8 mouse cellular contexts compared by ENCODE assay signal in the genomic region with DNA sequence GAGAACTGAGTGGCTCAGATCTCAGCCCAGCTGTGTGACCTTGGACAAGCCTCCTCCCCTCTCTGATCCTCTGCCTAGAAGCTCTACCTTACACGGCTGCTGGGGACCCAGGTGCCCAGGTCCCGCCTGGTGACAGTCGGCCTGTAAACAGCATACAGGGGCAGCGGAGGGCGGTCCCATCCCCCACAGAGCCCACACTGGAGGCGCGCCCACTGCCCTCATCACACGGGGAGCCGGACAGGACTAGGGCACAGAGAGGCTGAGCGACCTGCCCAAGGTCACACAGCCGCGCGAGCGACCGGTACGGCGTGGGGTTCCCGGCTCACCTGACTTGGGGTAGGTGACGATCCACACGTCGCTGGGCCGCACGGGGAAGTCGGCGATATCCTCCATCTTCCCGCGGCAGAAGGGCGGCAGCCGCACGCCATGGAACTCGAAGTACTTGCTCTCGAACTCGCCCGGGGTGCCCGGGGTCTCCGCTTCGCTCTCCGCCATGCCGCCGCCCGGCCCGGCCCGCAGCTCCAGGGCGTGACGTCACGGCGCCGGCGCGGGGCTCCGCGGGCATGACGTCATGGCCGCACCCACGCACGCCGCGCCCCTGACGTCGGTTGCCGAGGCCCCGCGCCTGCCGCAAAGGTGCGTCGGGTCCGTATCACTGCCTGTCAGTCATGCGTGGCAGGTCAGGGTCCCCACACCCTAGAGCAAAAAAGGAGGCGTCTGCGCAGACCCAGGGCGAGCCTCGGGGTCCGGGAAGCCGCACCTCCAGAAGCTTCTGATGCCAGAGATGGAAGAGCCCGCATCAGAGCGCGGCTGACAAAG. TPM values are rescaled to one million over a fixed set of nuclear protein-coding genes. Genes with fewer than 3 reads are reported as not detected.
DNase-seq lines count a peak whose midpoint lies in the region; ATAC-seq and TF ChIP-seq lines count a peak whose summit lies in the region.

A gene (minus strand): TSS at position 650 of the 819 bp plus-strand sequence.

- H3K9me3 ChIP-seq in kidney, embryonic 14.5 days (ENCODE audit: control insufficient read depth, low read length) = no peaks in the 10 kb centered on the region
- no peaks in the 10 kb centered on the region for H3K9me3 ChIP-seq in forebrain, embryonic 10.5 days
- no peaks in the 10 kb centered on the region for H3K9me3 ChIP-seq in midbrain, embryonic 11.5 days (ENCODE audit: control insufficient read depth, low read length)

- TF ChIP-seq CTCF in testis, adult 2 months (IDR thresholded peaks at IDR 0.05; ENCODE audit: control insufficient read depth, insufficient read depth, insufficient replicate concordance, low read depth, low read length) = no peak

- H3K27me3 ChIP-seq in kidney, embryonic 14.5 days (ENCODE audit: control insufficient read depth, insufficient read depth, low read length) = peaks cover 36% of the 10 kb centered on the region
- peaks cover 57% of the 10 kb centered on the region for H3K27me3 ChIP-seq in forebrain, embryonic 10.5 days (ENCODE audit: poor library complexity, severe bottlenecking)
- H3K27me3 ChIP-seq in midbrain, embryonic 11.5 days (ENCODE audit: control insufficient read depth, insufficient read depth, low read length) = peaks cover 22% of the 10 kb centered on the region
- no peaks in the 10 kb centered on the region for H3K27me3 ChIP-seq in testis, adult 2 months (ENCODE audit: control insufficient read depth, insufficient read depth, low read length)

- no peaks in the 10 kb centered on the region for H3K36me3 ChIP-seq in kidney, embryonic 14.5 days (ENCODE audit: control insufficient read depth, insufficient read depth, low read length)
- no peaks in the 10 kb centered on the region for H3K36me3 ChIP-seq in forebrain, embryonic 10.5 days (replicated peaks)
- no peaks in the 10 kb centered on the region for H3K36me3 ChIP-seq in midbrain, embryonic 11.5 days (ENCODE audit: control insufficient read depth, insufficient read depth, low read length)
- H3K36me3 ChIP-seq in testis, adult 2 months (ENCODE audit: control insufficient read depth, insufficient read depth, low read length) = no peaks in the 10 kb centered on the region

- peak within 1 kb of the TSS; percentile 92 for H3K4me2 ChIP-seq in kidney, embryonic 14.5 days (replicated peaks; ENCODE audit: low read depth, low read length)
- peak within 1 kb of the TSS; percentile 80 for H3K4me2 ChIP-seq in midbrain, embryonic 11.5 days

- H3K4me1 ChIP-seq in kidney, embryonic 14.5 days (ENCODE audit: control insufficient read depth, insufficient read depth, low read length) = no peaks in the 10 kb centered on the region
- H3K4me1 ChIP-seq in forebrain, embryonic 10.5 days = peaks cover 16% of the 10 kb centered on the region
- peaks cover 9% of the 10 kb centered on the region for H3K4me1 ChIP-seq in midbrain, embryonic 11.5 days (ENCODE audit: control insufficient read depth, insufficient read depth, low read length)
- H3K4me1 ChIP-seq in testis, adult 2 months (ENCODE audit: control insufficient read depth, insufficient read depth, low read length) = peaks cover 11% of the 10 kb centered on the region

- H3K4me3 ChIP-seq in kidney, embryonic 14.5 days (ENCODE audit: low read length) = peak within 1 kb of the TSS; percentile 49
- peak within 1 kb of the TSS; percentile 66 for H3K4me3 ChIP-seq in forebrain, embryonic 10.5 days
- peak within 1 kb of the TSS; percentile 57 for H3K4me3 ChIP-seq in midbrain, embryonic 11.5 days (ENCODE audit: low read depth, low read length)
- peak within 1 kb of the TSS; percentile 28 for H3K4me3 ChIP-seq in testis, adult 2 months (ENCODE audit: control insufficient read depth, low read depth, low read length)

- no peak for TF ChIP-seq POLR2A in testis, adult 2 months (IDR thresholded peaks at IDR 0.05; ENCODE audit: control insufficient read depth, low read depth, low read length)

- H3K27ac ChIP-seq in kidney, embryonic 14.5 days (ENCODE audit: low read depth, low read length) = no peak within 1 kb of the TSS
- H3K27ac ChIP-seq in forebrain, embryonic 10.5 days = peak within 1 kb of the TSS; percentile 69
- H3K27ac ChIP-seq in midbrain, embryonic 11.5 days (ENCODE audit: low read depth, low read length) = no peak within 1 kb of the TSS
- no peak within 1 kb of the TSS for H3K27ac ChIP-seq in testis, adult 2 months (ENCODE audit: control insufficient read depth, insufficient read depth, low read depth, low read length)

- peak within 1 kb of the TSS; percentile 40 for H3K9ac ChIP-seq in kidney, embryonic 14.5 days (ENCODE audit: low read depth, low read length)
- H3K9ac ChIP-seq in midbrain, embryonic 11.5 days (ENCODE audit: low read length) = peak within 1 kb of the TSS; percentile 55

- DNase-seq in kidney, adult 11 months = no peak
- peak; percentile 81 for DNase-seq in brain, adult 2 months (ENCODE audit: low read depth, low spot score)
- peak; percentile 36 for DNase-seq in forebrain, embryonic 10.5 days (ENCODE audit: extremely low spot score, low spot score)
- DNase-seq in layer of hippocampus, adult 8-10 months (ENCODE audit: low spot score in 2 of 2) = peak in 1 of 2 experiments; percentile 58
- peak; percentile 94 for DNase-seq in midbrain, embryonic 11.5 days (ENCODE audit: low spot score, missing footprints)
- DNase-seq in lung, postnatal 36 days = no peak

- ATAC-seq in kidney, embryonic 14.5 days (ENCODE audit: low FRiP score, low TSS enrichment) = no peak
- ATAC-seq in midbrain, embryonic 11.5 days (ENCODE audit: low FRiP score) = peak; percentile 47; the same call in 1 of the 2 replicates

- WGBS in kidney, embryonic 14.5 days = 3% methylated on average over 75 of the region's 77 CpGs
- WGBS in forebrain, embryonic 10.5 days = 2% methylated on average over 77 of the region's 77 CpGs
- under 1% methylated on average over 76 of the region's 77 CpGs for WGBS in midbrain, embryonic 11.5 days

RNA-seq across cellular contexts. Expression of the gene that starts here (rescaled TPM):
- 0.10 and 0.28 TPM in 2 replicates for polyA plus RNA-seq in kidney, embryonic 14.5 days (2014; fragmentation: Nextera tagmentation; extraction: Ambion mirVana)
- 9.3 and 10.6 TPM in 2 replicates for polyA plus RNA-seq in forebrain, embryonic 10.5 days (2016; fragmentation: Nextera tagmentation; extraction: Ambion mirVana)
- 100 to 1,000 TPM; 302 to 347 (median 323) TPM for total RNA-seq in layer of hippocampus, adult 8-10 months (2022)
- 8.7 and 8.9 TPM in 2 replicates for polyA plus RNA-seq in midbrain, embryonic 11.5 days (2014; fragmentation: Nextera tagmentation; extraction: Ambion mirVana)
- 5.6 and 6.4 TPM in 2 replicates for polyA plus RNA-seq in testis, adult 2 months (2012; rRNA removed)

Comparison
In these comparisons a context has a peak if more than half of its experiments do, and no peak if none do; other contexts are left out.
1. DNase-seq: peak in brain, adult 2 months (single experiment), forebrain, embryonic 10.5 days (single experiment) and midbrain, embryonic 11.5 days (single experiment); none in kidney, adult 11 months (single experiment) and lung, postnatal 36 days (single experiment).
2. Peak in every context shown above with its lines, with median percentiles within 50 percentile points of each other: H3K4me3 ChIP-seq.